Mouse (Mus musculus): ENCODE data around the gene Hpn. TPM values are rescaled to one million over a fixed set of nuclear protein-coding genes. Genes with fewer than 3 reads are reported as not detected.

Gene Hpn
- polyA plus RNA-seq, 1 experiment from 2014 or later = 45.8 TPM

DNA sequence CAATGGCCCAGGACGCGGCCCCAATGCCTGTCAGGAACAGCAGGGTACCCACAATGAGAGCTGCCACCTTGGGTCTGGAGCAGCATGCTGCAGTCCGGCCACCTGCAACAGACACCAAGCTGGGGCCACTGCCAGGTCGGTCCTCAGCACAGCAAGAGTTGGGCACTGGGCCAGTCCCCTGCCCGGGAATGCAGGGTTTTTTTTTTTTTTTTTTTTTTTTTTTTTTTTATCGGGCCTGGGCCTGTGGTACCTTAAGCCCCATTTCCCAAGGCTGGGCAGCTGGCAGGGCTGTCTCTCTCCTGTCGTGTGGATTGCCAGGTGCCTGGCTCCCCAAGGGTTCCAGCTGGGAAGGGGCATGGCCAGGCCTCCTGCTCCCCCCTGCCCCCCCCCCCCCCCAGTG is 6.0 kb downstream of the Hpn start:
- Histone ChIP-seq H3K36me3 (no peaks in the 10 kb centered on the region), H3K9me3 (replicated peaks) (no peaks in the 10 kb centered on the region), H3K4me3 (replicated peaks) (no peak overlapping the region), H3K4me2 (no peak overlapping the region), H3K9ac (no peak overlapping the region), H3K27ac (no peak overlapping the region), H3K4me1 (replicated peaks) (peaks cover 41% of the 10 kb centered on the region), H3K27me3 (no peaks in the 10 kb centered on the region)
- DNase-seq = no peak
- no peak for ATAC-seq (ENCODE audit: low read depth)
- WGBS (ENCODE audit: insufficient replicate concordance) = 46% methylated on average over 7 of the region's 7 CpGs

- 72% methylated on average over 11 of the region's 11 CpGs for WGBS (ENCODE audit: insufficient replicate concordance)
- no peak overlapping the region for H3K9ac ChIP-seq
- H3K27me3 ChIP-seq = no peaks in the 10 kb centered on the region
- H3K9me3 ChIP-seq (replicated peaks) = no peaks in the 10 kb centered on the region
- no peaks in the 10 kb centered on the region for H3K36me3 ChIP-seq
- DNase-seq (no peak), ATAC-seq (ENCODE audit: low read depth) (no peak)
- peaks cover 35% of the 10 kb centered on the region for H3K4me1 ChIP-seq (replicated peaks)
- H3K27ac ChIP-seq = no peak overlapping the region
- H3K4me2 ChIP-seq = no peak overlapping the region
- no peak overlapping the region for H3K4me3 ChIP-seq (replicated peaks)
These were observed 7.3 kb downstream of the Hpn start for GRCm38 (mm10) chr7:31107781-31108180.

GRCm38 (mm10) chr7:31106166-31106565 is 8.9 kb downstream of the Hpn start:
- Histone ChIP-seq H3K4me2 (no peak overlapping the region), H3K27me3 (no peaks in the 10 kb centered on the region), H3K4me3 (replicated peaks) (no peak overlapping the region), H3K27ac (no peak overlapping the region), H3K36me3 (no peaks in the 10 kb centered on the region), H3K4me1 (replicated peaks) (peaks cover 20% of the 10 kb centered on the region), H3K9me3 (replicated peaks) (no peaks in the 10 kb centered on the region), H3K9ac (no peak overlapping the region)
- WGBS (ENCODE audit: insufficient replicate concordance) = 37% methylated on average over 3 of the region's 3 CpGs
- ATAC-seq (ENCODE audit: low read depth) (no peak), DNase-seq (no peak)

DNA sequence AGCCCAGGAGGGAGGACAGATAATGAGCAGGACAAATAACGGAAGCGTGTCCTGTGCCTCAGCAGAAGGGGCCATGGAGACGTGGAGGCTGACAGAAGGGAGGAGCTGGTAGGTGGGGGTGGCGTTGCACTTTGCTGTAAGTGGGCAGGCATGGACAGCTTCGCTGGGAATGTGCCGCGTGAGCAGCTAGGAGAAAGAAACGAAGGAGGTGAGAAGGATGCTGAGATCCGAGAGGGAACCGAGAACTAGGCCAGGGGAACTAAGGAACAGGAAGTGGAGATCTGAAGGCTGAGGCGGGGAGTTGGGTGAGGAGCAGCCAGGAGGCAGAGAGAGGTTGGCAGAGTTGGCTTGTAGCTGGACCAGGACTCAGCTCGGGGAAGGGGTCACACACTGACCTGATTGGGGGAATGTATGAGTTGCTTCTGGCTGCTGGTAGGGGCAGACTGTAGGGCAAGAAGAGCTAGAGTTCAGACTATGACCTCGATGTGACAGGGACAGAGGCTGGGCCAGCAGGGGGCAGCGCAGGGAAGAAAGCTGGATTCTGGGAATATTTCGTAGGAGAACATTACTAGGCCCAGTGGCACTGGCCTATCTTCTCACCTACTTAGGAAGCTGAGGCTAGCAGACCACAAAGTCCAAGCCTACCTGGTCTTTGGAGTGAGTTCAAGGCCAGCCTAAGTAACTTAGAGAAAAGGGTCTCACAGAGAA is 9.9 kb downstream of the Hpn start:
- DNase-seq = no peak

DNA sequence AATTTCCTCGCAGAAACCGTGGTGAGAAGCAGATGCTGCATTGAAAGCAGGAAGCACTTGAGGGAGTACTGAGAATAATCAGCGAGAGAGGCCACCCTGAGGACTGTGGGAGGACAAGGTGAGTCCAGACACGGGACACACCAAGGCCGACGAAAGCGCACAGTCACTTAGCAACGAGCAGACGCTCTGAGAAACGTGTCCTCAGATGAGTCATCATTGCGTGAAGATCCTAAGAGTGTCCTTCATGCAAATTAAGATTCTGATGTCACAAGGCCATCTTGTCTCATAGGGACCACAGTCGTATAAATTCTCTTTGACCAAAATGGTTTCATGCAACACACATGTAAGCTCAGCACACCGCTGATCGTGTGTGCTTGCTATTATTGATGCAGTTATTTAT is 14.3 kb downstream of the Hpn start:
- H3K4me1 ChIP-seq (replicated peaks) = 0 out of 2 replicates have a peak, but pooled peaks cover 5% of the 10 kb centered on the region
- no peak overlapping the region for H3K27ac ChIP-seq
- no peaks in the 10 kb centered on the region for H3K36me3 ChIP-seq
- no peak overlapping the region for H3K9ac ChIP-seq
- no peaks in the 10 kb centered on the region for H3K9me3 ChIP-seq (replicated peaks)
- H3K4me2 ChIP-seq = no peak overlapping the region
- H3K27me3 ChIP-seq = no peaks in the 10 kb centered on the region
- no peak for DNase-seq
- 51% methylated on average over 14 of the region's 14 CpGs for WGBS (ENCODE audit: insufficient replicate concordance)
- ATAC-seq (ENCODE audit: low read depth) = no peak
- no peak overlapping the region for H3K4me3 ChIP-seq (replicated peaks)

More for the DNA sequence above, 9.9 kb downstream of the Hpn start:
- Histone ChIP-seq H3K27ac (no peak overlapping the region), H3K36me3 (no peaks in the 10 kb centered on the region), H3K4me3 (replicated peaks) (no peak overlapping the region), H3K4me1 (replicated peaks) (peaks cover 16% of the 10 kb centered on the region; the same call in 1 of the 2 replicates), H3K4me2 (no peak overlapping the region), H3K27me3 (no peaks in the 10 kb centered on the region), H3K9me3 (replicated peaks) (no peaks in the 10 kb centered on the region), H3K9ac (no peak overlapping the region)
- WGBS (ENCODE audit: insufficient replicate concordance) = 34% methylated on average over 15 of the region's 15 CpGs
- no peak for ATAC-seq (ENCODE audit: low read depth)

DNA sequence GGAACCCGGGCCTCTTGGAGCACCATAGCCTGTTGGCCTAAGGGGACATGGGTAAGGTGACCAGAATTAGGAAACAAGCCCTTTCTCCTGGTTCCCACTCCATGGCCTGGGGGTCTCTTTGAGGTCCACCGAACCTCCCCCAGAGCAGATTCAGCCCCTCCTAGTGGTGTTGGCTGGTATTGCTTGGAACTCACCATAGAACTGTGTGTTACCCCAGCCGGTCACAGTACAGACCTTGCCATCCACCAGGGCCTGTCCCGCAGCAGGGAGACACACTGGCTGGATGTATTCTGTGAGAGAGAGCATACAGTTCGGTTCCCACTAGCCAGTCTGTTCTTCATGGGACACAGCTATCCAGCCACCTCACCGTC is 15.5 kb downstream of the Hpn start:
- H3K36me3 ChIP-seq = no peaks in the 10 kb centered on the region
- DNase-seq (no peak), ATAC-seq (ENCODE audit: low read depth) (no peak)
- no peaks in the 10 kb centered on the region for H3K9me3 ChIP-seq (replicated peaks)
- H3K27ac ChIP-seq = no peak overlapping the region
- no peaks in the 10 kb centered on the region for H3K4me1 ChIP-seq (replicated peaks)
- no peaks in the 10 kb centered on the region for H3K27me3 ChIP-seq
- no peak overlapping the region for H3K4me3 ChIP-seq (replicated peaks)
- 76% methylated on average over 6 of the region's 6 CpGs for WGBS (ENCODE audit: insufficient replicate concordance)
- no peak overlapping the region for H3K9ac ChIP-seq
- no peak overlapping the region for H3K4me2 ChIP-seq

- no peak overlapping the region for H3K4me2 ChIP-seq
- no peak overlapping the region for H3K27ac ChIP-seq
- no peak for ATAC-seq (ENCODE audit: low read depth)
- 65% methylated on average over 22 of the region's 22 CpGs for WGBS (ENCODE audit: insufficient replicate concordance)
- H3K4me3 ChIP-seq (replicated peaks) = no peak overlapping the region
- no peaks in the 10 kb centered on the region for H3K27me3 ChIP-seq
- H3K4me1 ChIP-seq (replicated peaks) = no peaks in the 10 kb centered on the region
- no peak for DNase-seq
- no peak overlapping the region for H3K9ac ChIP-seq
- no peaks in the 10 kb centered on the region for H3K9me3 ChIP-seq (replicated peaks)
- no peaks in the 10 kb centered on the region for H3K36me3 ChIP-seq
These were observed 16.1 kb downstream of the Hpn start for GRCm38 (mm10) chr7:31098697-31099611.

- Histone ChIP-seq H3K27ac (no peak overlapping the region), H3K36me3 (no peaks in the 10 kb centered on the region), H3K27me3 (no peaks in the 10 kb centered on the region), H3K4me3 (replicated peaks) (no peak overlapping the region), H3K4me2 (peak overlapping the region; percentile 42), H3K9ac (no peak overlapping the region), H3K9me3 (replicated peaks) (no peaks in the 10 kb centered on the region), H3K4me1 (replicated peaks) (no peaks in the 10 kb centered on the region)
- peak; percentile 52 for DNase-seq
- 43% methylated on average over 20 of the region's 20 CpGs for WGBS (ENCODE audit: insufficient replicate concordance)
- ATAC-seq (ENCODE audit: low read depth) = peak; percentile 80
These were observed 17.4 kb downstream of the Hpn start for GRCm38 (mm10) chr7:31097583-31098248.

DNA sequence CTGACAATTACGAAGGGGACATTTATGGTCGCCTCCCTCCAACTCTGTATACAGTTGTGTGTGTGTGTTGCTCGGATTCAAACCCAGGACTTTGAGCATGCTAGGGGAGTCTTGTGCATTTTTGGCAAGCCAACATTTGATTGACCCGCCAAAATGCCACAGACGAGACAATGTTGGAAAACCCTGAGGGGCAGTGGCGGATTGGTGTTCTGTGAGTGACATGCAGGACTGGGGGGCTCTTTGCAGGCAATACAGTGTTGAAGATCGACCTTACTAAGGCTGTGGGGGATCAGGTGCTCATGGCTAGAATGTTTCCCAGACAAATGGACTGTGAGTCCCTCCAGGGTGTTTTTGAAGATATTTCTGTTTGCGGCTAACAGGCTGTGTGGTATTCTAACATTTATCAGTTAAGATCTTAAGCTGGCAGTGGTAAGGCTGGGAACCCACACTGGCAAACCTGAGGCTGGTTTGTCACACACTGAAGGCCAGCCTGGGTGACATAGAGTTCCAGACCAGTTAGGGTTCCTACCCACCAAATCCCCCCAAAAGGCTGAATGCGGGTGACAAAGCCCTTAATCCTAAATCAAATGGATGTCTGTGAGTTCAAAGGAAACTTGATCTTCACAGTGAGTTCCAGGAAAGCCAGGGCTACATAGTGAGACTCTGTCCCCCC is 18.1 kb downstream of the Hpn start:
- no peak for ATAC-seq (ENCODE audit: low read depth)
- H3K27me3 ChIP-seq = no peaks in the 10 kb centered on the region
- WGBS (ENCODE audit: insufficient replicate concordance) = 57% methylated on average over 9 of the region's 9 CpGs

DNA sequence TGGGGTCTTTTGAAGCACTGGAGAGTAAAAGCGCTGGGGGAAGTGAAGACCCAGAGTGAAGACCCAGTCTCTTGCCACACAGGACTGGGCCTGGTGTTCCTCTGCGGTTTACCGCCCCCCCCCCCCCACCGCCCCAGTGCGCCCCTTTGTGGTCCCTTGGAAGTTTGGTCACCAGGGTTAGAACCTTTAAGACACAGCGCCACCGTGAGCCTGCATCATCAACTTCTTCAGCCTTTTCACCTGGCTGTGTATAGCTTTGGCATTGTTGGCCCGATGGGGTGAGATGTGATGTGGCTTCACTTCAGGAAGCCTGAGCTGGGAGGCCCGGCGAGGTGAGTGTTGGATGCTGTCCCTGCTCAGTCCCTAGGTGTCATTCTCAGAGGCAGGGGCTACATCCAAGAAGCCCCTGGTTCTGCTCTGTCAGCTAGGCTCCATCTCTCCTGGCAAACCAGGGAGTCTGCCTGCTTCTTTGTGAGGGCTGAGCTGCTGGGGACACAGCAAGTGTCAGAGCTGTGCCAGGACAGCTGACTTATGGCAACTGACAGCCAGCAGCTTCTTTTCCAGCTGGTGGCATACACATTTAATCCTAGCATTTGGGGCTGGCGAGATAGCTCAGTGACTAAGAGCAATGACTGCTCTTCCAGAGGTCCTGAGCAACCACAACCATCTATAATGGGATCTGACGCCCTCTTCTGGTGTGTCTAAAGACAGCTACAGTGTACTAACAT is 20.2 kb downstream of the Hpn start:
- DNase-seq (no peak), ATAC-seq (ENCODE audit: low read depth) (no peak)
- Histone ChIP-seq H3K4me1 (replicated peaks) (no peaks in the 10 kb centered on the region), H3K4me3 (replicated peaks) (no peak overlapping the region), H3K27ac (no peak overlapping the region), H3K9me3 (replicated peaks) (no peaks in the 10 kb centered on the region), H3K27me3 (no peaks in the 10 kb centered on the region), H3K36me3 (no peaks in the 10 kb centered on the region), H3K9ac (no peak overlapping the region), H3K4me2 (no peak overlapping the region)
- 23% methylated on average over 12 of the region's 12 CpGs for WGBS (ENCODE audit: insufficient replicate concordance)

More for the DNA sequence above, 18.1 kb downstream of the Hpn start:
- Histone ChIP-seq H3K4me2 (no peak overlapping the region), H3K9ac (no peak overlapping the region), H3K36me3 (no peaks in the 10 kb centered on the region), H3K4me3 (replicated peaks) (no peak overlapping the region), H3K27ac (no peak overlapping the region), H3K9me3 (replicated peaks) (no peaks in the 10 kb centered on the region), H3K4me1 (replicated peaks) (no peaks in the 10 kb centered on the region)
- DNase-seq = no peak
